Mouse (Mus musculus) cerebellum, postnatal 36 days (tissue): ENCODE results near the gene Pard3.

ENCODE experiments used
- DNase-seq, 2 experiments: peaks; one replicate each; pipeline ENCODE4 v3.0.0; 2021 to 2022; ENCODE audit warnings: mixed read lengths in 2 of 2

Pard3 gene

DNA sequence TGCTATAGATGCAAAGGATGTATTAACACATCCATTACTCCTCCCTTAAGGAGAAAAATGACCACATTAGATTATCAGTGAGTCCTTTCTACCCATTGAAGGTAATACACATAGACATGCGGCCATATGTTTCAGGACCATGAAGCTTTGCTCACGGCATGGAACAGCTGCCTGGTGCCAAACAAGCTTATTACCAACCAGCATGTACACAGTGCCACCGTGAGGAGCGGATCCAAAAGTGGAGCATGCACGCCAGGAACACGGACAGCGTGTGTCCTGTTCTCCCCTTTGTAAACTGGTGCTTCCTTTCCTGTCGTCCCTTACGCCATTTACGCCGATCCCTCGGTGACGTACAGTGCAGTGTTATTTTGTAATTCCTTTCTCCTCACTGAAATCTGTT, 232.2 kb downstream of the Pard3 start:
- DNase-seq = peak; percentile 78 to 80

DNA sequence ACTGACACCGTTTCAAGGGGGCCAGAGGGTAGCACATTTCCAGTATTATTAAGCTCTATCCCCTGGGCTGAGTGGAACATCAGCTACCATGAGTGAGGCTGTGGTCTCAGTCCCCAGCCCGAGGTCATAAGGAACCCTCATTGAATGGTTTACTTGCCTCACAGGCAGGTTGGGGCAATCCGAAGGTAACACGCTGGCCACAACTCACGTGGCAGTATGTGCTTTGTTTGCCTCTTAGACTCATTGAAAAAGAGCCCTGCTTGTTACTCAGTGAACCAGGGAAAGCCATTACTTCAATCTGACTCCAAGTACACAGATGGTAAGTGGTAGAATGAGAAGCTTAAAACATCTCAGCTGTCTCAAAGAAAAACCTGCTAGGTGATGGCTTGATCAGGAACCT, 236.8 kb downstream of the Pard3 start:
- DNase-seq = no peak

DNA sequence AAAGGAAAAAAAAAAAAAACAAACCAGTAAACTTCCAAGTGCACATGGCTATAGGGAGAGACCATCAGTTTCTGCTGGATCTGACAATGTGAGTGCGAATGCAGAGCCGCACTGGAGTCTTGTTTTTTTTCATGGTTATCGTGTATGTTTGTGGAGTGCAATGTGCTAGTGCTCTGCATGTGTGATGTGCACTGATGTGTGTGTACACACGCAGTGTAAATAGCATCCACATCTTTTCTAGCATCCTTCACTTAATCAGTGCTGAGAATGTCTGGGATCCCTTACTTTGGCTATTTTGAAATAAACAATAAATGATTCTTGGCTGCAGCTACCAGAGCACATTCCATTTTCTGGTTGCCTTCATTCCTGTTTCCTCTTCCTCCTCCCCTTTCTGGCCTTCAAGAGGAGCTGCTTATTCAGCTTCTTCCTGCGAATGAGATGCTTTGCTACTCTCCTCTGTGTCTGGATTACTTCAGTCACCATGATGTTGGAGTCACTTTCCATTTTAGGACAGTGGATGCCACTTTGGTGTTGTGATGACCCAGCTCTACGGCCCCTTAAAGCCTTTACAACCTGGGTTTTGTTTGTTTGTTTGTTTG, 239.3 kb downstream of the Pard3 start:
- DNase-seq = no peak

DNA sequence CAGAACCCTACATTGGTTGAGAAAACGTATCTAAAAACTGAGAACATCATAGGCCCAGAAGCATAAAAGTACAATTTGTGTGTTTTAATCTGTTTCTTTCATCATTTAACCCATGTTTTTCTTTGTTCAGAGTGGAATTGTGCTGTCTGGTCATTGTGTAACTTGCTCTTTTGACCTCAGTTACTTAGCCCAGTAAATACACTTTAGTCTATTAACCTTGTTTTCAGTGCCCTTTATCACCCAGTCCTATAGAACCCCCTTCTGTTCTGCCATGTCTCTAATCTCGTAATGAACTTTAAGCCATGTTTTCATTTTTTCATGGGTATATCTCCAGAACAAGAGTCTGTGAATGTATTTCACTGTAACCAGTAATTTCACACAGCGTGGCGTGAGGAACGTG, 243.3 kb downstream of the Pard3 start:
- DNase-seq = no peak

DNA sequence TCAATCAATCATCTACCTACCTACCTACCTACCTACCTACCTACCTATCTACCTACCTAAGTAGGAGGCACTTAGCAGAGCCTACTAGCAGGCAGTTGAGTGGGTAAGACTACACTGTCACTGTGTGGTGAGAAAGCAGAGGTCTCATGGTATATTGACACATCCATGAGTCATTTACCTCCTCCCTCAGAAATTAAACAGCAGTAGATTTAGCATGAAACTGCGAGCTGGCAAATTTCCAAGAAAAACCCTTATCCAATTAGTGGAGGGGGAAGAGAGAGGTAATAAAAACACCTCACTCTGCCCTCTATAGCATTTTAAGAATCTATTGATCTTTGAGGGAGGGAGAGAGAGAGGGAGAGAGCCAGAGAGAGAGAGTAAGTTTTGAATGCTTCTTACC, 245.7 kb downstream of the Pard3 start:
- no peak for DNase-seq

DNA sequence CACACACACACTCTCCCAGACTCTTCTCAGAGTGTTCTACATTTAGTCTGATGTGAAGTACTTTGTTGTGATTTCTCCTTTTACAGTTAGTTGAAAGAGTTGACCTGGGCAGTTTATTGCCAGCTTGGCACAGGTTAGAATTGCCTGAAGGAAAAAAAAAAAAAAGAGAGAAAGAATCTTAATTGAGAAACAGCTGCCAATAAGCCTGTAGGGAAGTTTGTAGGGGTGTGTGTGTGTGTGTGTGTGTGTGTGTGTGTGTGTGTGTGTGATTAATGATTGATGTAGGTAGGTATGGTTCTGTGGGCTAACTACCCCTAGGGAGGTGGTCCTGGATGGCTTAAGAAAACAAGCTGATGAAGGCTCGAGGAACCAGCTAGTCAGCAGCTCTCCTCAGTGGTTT, 252.1 kb downstream of the Pard3 start:
- DNase-seq = no peak

DNA sequence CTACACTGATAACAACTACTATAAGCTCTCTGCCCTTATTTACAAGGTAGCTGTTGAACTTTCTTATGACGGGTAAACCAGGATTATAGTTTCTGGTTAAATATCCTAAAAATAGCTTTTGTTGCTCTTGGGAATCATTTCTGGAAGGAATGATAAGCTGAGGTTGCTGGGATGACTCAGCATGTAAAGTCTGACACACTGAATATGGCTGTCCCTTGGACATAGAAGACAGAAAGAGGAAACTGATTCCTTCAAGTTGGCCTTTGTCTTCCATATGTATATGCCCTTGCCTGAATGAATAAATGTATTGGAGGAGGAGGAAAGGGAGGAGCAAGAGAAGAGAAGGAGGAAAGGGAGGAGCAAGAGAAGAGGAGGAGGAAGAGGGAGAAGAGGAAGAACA, 254.2 kb downstream of the Pard3 start:
- DNase-seq = no peak

DNA sequence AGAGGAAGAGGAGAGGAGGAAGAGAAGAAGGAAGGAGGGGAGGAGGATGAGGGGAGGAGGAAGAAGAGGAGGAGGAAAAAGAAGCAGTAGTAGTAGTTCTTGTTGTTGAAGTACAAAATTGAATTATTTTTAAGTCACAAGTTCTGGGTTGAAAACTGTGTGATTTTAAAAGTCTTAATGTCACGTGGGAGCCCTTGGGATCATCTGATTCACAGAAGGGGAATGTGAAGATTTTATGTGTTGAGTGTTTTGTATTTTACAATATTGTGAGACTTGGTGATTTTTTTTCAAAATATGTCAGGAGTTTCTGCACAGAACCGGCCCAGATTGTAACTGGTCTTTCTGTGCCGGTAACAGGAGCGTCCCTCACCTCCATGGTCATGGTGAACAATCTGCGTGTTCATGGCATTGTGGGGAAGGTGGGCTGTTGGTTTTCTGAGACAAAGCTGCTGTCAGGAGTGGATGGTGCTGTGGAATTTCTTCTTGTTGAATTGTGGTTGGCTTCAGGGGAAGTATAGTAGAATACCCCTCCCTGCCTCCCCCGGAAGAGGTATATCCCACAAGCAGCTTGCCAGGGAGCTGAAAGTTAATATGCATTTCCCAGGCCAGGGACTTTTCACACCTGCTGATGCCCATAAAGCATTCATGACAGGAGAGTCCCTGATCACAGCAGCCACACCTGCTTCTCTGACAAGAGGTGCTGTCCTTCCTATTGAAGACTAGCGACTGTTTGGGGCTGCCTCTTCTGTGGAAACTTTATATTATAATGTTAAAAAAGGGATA, 254.9 kb downstream of the Pard3 start:
- DNase-seq = no peak

DNA sequence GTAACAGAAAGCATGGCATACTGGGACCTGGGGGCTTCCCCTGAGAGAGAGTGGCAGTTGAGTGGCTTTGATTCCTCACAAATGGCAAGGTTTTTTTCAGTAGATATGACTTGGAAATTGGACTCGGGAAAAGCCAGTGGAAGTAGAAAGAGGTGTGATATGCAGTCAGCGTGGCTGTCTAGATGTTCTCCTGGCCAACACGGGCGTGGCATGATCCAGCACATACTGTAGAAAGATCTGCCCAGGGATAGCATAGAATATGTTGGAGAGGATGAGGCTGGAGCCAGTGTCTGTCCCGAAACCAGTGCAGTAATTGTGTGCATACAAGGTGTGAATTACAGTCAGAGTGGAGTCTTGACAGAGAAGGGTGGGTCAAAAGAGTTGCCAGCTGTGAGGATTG, 257.2 kb downstream of the Pard3 start:
- no peak for DNase-seq

DNA sequence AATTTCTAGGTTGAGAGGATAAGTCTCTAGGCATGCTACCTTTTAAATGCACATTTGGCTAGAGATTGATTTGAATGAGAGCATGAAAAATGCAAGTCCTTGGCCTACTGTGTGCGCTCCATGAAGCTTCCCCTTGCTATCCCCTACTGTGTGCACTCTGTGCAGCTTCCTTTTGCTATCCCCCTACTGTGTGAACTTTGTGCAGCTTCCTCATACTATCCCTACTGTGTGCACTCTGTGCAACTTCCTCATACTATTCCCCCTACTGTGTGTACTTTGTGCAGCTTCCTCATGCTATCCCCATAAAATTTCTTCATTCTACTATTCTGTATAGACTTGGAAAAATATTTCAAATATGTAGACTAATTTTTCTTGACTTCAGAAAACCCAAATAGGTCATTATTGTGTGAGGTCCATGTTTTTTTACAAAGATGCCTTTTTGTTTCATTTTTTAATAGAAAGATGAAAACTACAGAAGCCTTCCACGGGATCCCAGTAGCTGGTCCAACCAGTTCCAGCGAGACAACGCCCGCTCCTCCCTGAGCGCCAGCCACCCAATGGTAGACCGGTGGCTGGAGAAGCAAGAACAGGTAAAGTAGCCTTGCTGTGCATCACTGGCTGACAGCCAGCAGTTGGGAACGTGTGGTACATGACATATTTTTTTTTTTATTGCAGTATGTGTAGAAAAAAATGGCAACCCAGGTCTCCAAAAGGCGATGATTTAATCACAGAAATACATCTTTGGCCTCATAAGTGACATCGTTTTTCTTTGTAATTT, 260.1 kb downstream of the Pard3 start:
- no peak for DNase-seq

DNA sequence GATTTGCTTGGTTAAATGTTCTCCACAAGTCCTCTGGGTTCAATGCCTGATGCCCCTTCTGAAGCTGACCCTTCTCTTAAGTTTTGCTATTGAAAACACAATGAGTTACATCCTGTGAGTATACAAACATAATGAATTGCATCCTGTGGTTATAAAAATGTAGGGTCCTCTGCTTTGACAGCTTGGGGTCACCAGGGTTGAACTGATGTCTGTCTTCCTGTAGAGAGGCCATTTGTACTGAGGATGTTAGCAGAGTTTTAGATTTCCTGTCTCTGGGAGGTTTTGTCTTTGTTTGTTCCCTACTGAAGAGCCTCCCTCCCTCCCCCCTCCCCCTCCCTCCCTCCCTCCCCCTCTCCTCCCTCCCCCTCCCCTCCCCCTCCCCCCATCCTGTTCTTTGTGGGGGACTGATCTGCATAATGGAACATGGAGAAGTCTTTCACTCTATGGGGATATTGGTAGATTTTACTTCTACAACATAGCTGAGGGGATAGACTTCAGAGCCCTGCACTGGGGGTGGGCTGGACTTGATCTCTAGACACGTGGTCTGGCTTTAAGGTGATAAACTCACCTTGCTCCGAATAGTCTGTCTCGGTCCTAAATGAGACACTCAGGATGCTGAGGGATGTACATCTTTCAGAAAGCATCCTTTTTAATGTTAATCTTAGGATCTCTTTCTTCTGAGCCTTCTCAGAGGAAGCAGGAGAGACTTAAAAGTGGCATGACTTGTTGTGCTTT, 261.3 kb downstream of the Pard3 start:
- DNase-seq = no peak

DNA sequence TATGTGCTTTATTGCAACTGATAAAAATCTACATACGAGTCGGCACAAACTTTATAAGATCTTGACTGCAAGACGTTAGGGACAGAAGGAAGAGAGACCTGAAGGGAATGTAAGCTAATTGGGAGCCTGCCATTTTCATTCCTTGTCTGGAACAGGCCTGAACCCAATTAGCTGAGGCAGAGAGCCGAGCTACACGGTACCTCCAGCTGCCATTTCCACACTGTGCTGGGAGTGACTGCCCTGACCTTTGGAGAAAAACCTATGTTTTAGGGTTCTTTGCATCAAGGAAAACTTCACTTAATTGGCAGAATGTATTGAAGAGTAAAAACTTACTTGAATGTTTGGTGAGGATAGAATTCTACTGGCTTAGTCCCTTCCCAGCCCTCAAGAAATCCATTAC, 262.1 kb downstream of the Pard3 start:
- no peak for DNase-seq

DNA sequence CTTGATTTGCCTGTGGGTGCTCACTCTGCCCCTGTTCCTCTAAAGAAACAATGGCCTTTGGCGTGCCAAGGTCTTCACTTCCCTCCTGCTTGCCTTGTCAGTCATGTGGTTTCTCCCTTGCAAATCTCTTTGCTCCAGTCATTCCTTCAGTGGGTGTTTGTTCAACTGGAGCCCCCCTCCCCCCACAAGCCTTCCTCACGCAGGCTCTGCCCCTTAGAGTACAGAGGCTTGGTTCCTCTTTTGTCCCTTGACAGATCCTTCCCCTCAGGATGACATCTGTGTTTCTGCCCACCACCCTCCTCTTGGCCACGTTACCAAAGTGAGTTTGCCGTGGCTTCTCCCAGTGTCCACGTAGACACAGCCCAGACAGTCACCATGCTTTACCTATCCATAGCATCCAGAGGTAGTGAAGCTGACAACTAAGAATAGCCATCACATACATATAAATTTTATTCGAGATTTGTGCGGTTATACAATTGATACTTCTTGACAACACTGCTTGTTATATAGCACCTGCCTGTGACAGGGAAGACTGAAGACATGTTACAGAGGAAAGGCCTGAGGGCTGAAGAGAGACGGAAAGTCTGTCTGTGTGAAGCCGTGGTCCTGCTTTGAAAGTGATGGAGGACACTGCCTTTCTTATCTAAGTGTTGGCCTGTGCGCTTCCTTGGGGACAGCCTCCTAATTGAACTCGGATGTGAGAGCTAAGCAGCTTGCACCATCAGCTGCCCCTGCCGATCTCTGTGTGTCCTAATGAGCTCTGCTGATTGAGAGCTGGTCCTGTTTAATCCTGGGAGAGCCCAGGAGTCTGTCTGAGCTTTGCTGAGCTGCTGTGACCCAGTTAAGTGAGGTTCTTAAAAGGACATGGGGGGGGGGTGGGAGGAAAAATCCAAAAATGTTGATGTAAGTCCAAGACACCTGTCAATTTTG, 266.8 kb downstream of the Pard3 start:
- DNase-seq = no peak

DNA sequence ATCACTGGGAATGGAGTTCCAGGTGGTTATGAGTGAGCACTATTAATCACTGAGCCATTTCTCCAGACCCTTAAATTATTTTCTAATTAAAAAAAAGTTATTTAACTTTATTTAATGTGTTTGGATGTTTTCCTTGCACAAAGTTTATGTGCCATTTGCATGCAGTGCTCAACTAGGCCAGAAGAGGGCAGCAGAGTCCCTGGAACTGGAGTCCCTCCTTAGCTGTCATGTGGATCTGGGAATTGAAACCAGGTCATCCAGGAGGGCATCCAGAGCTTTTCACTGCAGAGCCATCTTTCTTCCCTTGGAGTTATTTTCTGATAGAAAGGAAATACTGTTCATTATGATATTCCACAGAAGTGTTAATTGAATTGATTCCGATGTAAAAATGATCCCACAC, 268.1 kb downstream of the Pard3 start:
- DNase-seq = peak; percentile 47 to 57

DNA sequence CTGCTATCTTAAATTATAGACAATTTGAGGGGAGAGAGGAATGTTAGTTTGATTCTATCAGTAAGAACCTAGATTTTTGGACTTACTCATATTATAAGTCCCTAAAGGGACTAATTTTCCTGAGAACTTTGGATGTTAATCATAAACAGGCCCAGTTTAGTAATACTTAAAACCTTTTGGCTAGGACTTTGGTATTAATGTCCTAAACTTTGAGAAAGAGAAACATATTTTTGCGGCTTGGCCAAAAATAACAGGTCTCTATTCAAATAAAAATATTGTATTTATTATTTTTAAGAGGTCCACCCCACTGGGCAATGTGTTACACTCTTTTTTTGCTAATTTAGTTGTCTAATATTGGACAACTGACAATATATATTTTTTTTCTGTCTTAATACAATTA, 271.5 kb downstream of the Pard3 start:
- no peak for DNase-seq

DNA sequence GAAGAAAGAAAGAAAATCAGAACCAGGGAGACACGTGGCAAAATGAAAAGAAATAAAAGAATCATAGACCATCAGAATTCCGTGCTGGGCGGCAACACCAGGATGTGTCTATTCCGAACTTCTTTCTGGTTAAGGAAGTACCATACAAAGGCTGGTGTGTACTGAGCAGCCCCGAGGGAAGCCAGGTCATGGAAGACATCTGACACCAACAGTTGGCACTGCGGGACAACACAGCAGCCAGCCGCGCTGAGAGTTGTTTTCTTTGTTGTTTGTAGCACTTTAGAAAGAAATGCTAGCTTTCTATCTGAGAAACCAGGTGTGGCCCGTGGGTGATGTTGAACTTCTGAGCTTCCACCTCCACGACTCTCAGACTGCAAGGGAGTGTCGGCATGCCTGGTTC, 274.5 kb downstream of the Pard3 start:
- no peak for DNase-seq

DNA sequence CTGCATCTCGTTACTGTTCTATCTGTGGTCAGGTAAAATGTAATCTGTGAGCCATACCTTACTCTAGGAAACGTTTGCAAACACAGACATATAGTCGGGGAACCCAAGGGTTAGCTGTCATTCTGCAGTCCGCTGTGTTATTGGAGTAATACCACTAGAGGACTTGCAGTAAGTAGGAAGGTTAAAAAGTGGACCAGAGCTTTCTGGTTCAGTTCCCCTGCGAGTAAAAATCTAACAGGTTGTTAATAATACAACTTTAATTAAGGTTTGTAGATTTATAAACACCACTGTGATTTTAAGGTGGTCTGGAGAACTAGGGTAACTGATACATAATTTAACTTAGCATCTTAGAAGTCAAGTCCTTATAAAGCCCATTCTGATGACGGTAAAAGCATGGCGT, 277.4 kb downstream of the Pard3 start:
- no peak for DNase-seq

DNA sequence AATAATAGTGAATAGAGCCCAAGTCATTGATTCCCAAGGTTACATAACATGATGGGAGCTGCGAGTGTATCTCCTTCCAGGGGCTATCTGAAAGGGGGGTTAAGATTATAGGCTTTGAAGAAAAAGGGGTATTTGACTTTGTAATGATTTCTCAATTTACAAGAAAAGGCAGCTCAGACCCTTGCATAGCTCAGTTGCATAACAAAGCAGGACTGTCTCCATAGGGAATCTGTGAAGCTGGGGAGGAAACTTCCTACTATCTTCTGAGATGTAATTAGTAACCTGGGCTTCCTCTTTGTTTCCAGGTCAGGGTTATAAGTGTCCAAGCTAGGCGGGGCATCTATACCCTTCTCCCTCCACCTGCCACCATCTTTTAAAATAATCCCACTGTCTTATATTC, 279.4 kb downstream of the Pard3 start:
- DNase-seq = no peak

DNA sequence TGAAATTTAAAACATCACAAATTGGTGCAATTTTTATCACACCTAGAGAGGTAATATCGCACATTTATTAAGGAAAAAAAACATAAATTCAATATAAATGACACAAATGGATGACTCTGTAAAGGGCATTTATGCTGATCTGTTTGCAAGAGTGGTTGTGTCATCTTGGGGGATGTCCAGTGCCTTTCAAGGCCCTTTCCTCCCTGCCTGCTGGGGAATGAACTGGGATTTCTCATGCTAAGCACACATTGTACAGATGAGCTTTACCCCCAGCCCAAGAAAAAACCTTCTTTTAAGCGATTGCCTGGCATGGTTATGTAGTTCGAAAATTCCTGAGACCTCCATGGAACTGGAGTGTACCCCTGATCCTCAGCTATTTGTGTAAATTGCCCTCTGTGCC, 280.7 kb downstream of the Pard3 start:
- DNase-seq = no peak

DNA sequence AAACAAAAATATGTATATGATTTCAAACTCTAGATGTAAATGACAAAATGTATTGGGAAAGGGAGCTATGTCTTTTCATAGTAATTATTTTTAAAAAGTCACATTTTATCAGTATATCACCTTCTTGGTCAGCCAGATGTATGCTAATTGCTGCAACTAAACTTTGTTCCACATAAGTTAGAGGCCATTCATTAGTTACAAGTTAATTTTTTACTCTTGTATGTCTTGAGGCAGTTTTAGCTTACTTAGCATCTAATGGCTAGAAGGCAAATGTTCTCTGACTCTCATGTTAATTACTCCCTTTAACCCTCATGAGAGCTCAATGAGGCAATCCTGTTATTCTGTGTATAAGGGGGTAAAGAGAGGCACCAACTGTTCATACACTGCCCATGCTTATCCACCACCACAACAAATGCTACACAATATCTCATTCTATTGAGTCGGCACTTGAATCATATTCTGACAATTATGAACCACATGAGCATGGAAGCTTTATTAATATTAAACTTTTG, 282.3 kb downstream of the Pard3 start:
- DNase-seq = no peak

DNA sequence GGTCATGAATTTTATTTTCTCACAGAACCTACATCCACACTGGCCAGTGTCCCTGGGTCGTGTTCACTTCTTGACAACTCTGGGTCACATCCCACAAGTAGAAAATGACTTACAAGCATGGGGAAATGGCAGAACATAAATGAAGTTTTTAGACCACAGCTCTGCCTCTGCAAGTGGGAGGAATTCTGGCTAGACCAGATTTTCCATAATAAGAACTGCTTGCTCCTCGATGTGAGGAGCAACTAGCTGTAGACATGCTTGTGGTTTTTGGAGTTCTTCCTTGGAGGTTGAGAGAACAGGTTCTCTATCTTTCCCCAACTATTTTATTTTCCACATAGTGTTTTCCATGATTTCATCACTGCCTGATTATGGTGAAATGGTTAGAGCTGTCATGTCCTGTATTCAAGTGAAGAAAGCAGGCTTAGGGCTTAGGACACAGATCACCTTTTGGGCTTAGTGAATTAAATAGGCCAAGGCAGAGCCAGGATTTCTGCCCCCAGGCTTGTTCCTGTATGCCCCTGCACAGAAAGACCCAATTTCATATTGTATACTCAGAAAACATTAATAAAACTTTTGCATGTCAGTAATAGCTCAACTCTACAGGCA, 284.3 kb downstream of the Pard3 start:
- DNase-seq = no peak

DNA sequence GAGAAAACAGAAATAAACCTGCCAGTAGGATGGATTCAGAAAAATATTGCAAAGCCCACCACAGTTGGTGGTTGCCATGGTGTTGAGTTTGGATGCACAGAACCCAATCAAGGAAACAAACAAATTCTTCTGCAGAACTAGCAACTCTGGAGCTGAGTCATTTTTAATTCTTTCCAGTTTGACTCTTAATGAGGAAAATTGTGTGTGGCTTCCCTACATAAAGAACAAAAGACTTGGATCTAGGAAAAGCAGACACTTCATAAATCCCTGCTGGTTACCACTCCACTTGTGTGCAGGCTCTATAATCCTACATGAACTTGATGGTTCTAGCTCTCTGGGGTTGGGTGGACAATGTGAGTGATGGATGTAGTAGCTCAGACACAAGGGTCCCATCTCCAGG, 298.1 kb downstream of the Pard3 start:
- DNase-seq = no peak
